Comparison of ENCODE assay signal across 20 mouse cellular contexts in the genomic region with DNA sequence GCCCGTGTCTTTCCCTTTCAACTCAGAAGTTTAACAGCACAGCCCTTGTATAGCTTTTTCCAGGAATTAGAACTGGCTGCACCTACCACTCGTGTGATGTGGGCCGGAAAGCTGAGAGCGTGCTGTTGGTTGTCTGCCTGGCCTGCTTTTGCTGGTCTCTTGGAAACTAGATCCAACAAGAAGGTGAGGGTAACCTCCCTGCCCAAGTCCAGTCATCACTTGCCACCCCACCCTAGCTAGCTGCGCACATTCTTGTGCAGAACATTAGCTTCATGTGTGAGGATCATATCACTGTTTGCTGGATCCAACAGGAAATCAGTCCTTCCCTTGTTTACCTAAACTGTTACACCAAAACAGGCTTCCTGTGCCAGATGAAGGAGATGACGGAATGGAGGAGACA.
"Had no signal": no experiment of that assay in that cellular context is flagged by ENCODE, and none has a peak within 500 bp of the region (broad histone marks: within the 10 kb centered on the region; RNA-seq: fewer than 3 reads in every experiment).

No protein-coding gene starts in this region.

- H3K4me3 ChIP-seq: layer of hippocampus, adult 2 months; limb, embryonic 10.5 days; limb, embryonic 13.5 days; liver, embryonic 13.5 days; lung, embryonic 15.5 days; megakaryocyte, embryonic 14.5 days; neural tube, embryonic 12.5 days; neural tube, embryonic 15.5 days had no signal

- DNase-seq: kidney, adult 2 months; kidney, postnatal 25 days; layer of hippocampus, adult 9-11 months; liver; liver, embryonic 13.5 days; midbrain, embryonic 14.5 days; right cerebral cortex, adult 18-20 months; right cerebral cortex, postnatal 14 days; right cerebral cortex, postnatal 4 days; thymus, postnatal 25 days had no signal

- H3K4me1 ChIP-seq: limb, embryonic 10.5 days; limb, embryonic 13.5 days; liver, embryonic 13.5 days; lung, embryonic 15.5 days; neural tube, embryonic 12.5 days; neural tube, embryonic 15.5 days had no signal

- H3K9ac ChIP-seq: limb, embryonic 13.5 days; liver, embryonic 13.5 days; lung, embryonic 15.5 days; neural tube, embryonic 12.5 days; neural tube, embryonic 15.5 days had no signal

- H3K27ac ChIP-seq: kidney, postnatal 0 days; layer of hippocampus, adult 2 months; limb, embryonic 10.5 days; limb, embryonic 13.5 days; liver, embryonic 13.5 days; lung, embryonic 15.5 days; neural tube, embryonic 12.5 days; neural tube, embryonic 15.5 days had no signal

- H3K36me3 ChIP-seq: lung, embryonic 15.5 days; neural tube, embryonic 15.5 days had no signal

- H3K9me3 ChIP-seq: limb, embryonic 10.5 days; limb, embryonic 13.5 days; liver, embryonic 13.5 days; lung, embryonic 15.5 days; megakaryocyte, embryonic 14.5 days; neural tube, embryonic 12.5 days; neural tube, embryonic 15.5 days had no signal

- ATAC-seq: intestine, postnatal 0 days had no signal

- H3K27me3 ChIP-seq: limb, embryonic 13.5 days; liver, embryonic 13.5 days; lung, embryonic 15.5 days; megakaryocyte, embryonic 14.5 days; neural tube, embryonic 12.5 days; neural tube, embryonic 15.5 days had no signal

- H3K4me2 ChIP-seq: limb, embryonic 13.5 days; liver, embryonic 13.5 days; lung, embryonic 15.5 days; midbrain, embryonic 11.5 days; neural tube, embryonic 12.5 days; neural tube, embryonic 15.5 days had no signal
